Mouse (Mus musculus) midbrain, embryonic 10.5 days (tissue): ENCODE measurements at regions not wholly inside any gene's neighbourhood (a gene's known extent, or its start where the extent isn't known, plus 50 kb on each side); places are given as distances from the start of the nearest gene placed in this dataset.

Source experiments
- DNase-seq: peaks from one replicate; pipeline ENCODE4 v3.0.0-alpha.2; 2017; ENCODE audit warnings: low spot score
- H3K27ac ChIP-seq: fragments of 300-500 bp; sonication (generic); replicated peaks from 2 replicates; pipeline ENCODE4 v1.5.1; 2016; ENCODE audit warnings: mild to moderate bottlenecking
- H3K27me3 ChIP-seq: fragments of 300-500 bp; sonication (generic); 2 replicates; pipeline ENCODE4 v1.6.1; 2016; ENCODE audit warnings: low read depth, mild to moderate bottlenecking; ENCODE audit not compliant: poor library complexity, severe bottlenecking
- H3K36me3 ChIP-seq: fragments of 300-500 bp; sonication (generic); 2 replicates; pipeline ENCODE4 v1.6.1; 2016; ENCODE audit warnings: mild to moderate bottlenecking, moderate library complexity
- H3K4me1 ChIP-seq: fragments of 300-500 bp; sonication (generic); 2 replicates; pipeline ENCODE4 v1.6.1; 2016
- H3K4me3 ChIP-seq: fragments of 300-500 bp; sonication (generic); 2 replicates; pipeline ENCODE4 v1.5.1; 2016; ENCODE audit warnings: mild to moderate bottlenecking, moderate library complexity
- H3K9me3 ChIP-seq: fragments of 300-500 bp; sonication (generic); replicated peaks from 2 replicates; pipeline ENCODE4 v1.6.1; 2016; ENCODE audit warnings: mild to moderate bottlenecking
- WGBS: fragments of 180-500 bp; shearing (Covaris S2); methylation state at CpG from one replicate; pipeline ENCODE4 v1.1.7; 2016; 5-methylcytosine and 5-hydroxymethylcytosine counted together

DNA sequence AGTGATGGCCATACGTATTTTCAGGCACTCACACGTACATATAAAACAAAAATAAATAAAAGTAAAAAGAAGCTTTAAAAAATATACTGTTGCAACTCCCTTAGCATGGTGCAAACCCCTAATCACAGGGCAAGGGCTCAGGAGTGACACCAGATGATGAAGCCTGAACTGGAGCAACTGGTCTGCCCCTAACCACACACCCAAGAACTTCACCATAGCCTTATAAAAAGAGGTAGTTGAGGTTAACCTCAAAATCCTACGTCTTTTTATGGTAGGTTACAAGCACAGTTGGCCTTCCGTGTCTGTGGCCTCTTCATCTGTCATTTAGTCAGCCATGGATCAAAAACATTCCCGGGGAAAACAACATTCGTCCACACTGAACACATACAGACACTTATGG lies 96.0 kb downstream of the Mtx3 start:
- Histone ChIP-seq H3K27me3 (no peaks in the 10 kb centered on the region), H3K27ac (no peak overlapping the region), H3K4me3 (no peak overlapping the region), H3K36me3 (no peaks in the 10 kb centered on the region), H3K9me3 (no peaks in the 10 kb centered on the region), H3K4me1 (no peaks in the 10 kb centered on the region)
- no peak for DNase-seq
- 90% methylated on average over 6 of the region's 6 CpGs for WGBS

DNA sequence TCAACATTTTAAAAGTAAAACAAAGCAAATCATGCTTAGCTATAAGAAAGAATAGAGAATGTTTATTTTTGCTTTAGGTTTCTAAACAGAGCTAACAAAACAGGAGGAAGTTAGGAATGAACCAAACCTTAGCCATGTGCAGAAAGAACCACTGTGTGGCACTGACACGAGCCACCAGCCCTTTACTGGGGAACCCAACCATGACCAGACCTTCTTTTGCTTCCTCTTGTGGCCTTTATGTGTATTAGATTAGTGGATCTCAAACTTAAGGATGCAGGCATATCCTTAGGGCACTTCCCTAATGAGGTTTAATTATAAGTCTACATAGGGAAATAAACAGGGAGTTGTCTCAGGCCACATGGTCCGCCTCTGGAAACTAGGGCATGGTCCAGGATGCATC lies 104.0 kb downstream of the Mtx3 start:
- Histone ChIP-seq H3K4me3 (no peak overlapping the region), H3K27ac (no peak overlapping the region), H3K36me3 (no peaks in the 10 kb centered on the region), H3K9me3 (no peaks in the 10 kb centered on the region), H3K27me3 (no peaks in the 10 kb centered on the region), H3K4me1 (no peaks in the 10 kb centered on the region)
- no peak for DNase-seq
- 67% methylated on average over 2 of the region's 2 CpGs for WGBS

DNA sequence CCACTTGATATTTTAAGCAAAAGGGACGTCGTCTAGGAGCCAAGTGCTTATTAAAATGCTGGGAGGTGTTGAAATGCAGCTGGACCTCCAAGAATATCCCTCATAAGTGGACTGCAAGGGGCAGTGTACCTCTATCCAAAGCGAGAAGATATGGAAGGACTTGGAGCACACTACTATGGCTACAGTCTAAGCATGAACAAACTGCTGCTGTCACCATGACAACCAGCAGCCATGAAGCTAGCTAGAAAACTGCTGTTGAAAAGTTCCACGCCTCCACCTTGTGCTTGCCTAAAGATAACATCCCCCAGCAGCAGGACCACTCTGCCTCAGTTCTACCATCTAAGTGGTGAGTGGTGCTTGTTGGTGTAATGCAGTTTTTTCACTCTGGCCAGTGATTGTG lies 115.5 kb downstream of the Mtx3 start:
- no peak for DNase-seq
- H3K36me3 ChIP-seq, result no peaks in the 10 kb centered on the region
- WGBS, result 69% methylated on average over 4 of the region's 4 CpGs
- H3K4me1 ChIP-seq, result peaks cover 4% of the 10 kb centered on the region; the same call in 1 of the 2 replicates
- no peak overlapping the region for H3K27ac ChIP-seq
- H3K27me3 ChIP-seq, result no peaks in the 10 kb centered on the region
- no peaks in the 10 kb centered on the region for H3K9me3 ChIP-seq
- H3K4me3 ChIP-seq, result no peak overlapping the region

DNA sequence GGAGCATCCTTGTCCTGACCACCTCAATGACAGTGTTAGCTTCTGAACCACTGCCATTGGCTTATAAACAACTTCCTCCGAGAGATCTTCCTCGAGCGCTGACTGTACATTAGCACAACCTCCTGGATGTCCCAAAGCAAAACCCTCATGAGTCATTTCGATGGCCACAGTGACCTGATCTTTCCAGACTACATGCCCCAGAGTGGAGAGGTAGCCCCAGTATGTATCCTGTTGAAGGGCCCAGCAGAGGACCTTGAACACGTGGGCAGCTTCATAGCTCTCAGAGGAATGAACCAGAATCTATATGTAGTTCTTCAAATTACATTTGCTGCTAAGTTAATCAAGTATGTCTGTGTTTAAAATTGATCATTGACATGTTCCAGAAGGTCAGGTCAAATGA lies 118.1 kb downstream of the Mtx3 start:
- no peaks in the 10 kb centered on the region for H3K36me3 ChIP-seq
- peaks cover 4% of the 10 kb centered on the region; the same call in 1 of the 2 replicates for H3K4me1 ChIP-seq
- no peak overlapping the region for H3K27ac ChIP-seq
- WGBS, result 95% methylated on average over 5 of the region's 5 CpGs
- DNase-seq, result no peak
- no peak overlapping the region for H3K4me3 ChIP-seq
- H3K27me3 ChIP-seq, result no peaks in the 10 kb centered on the region
- H3K9me3 ChIP-seq, result no peaks in the 10 kb centered on the region

DNA sequence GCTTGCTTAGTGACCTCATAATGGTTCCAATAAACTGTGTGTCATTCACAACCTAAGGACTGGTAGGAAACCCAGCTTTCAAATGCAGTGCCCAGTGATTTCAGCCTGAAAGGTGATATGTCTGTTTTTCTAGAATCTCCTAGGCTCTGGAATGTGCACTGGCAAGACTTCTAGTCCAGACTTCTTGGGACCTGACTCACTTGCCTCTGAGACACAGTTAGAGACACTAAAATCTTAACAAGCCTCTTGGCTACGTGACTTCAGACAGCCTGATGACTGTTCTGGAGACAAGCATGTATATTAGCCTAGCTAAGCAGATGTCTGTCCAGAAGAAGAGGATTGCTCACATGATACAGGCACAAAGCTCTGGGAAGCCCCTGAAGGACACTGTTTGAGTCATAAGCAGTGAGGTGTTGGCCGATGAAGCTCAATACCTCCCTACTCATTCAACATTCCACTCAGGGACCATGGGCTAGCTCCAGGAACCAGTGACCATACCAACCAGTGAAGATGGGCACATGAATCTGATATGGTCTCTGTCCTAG lies 118.9 kb downstream of the Mtx3 start:
- Histone ChIP-seq H3K9me3 (no peaks in the 10 kb centered on the region), H3K27ac (no peak overlapping the region), H3K27me3 (no peaks in the 10 kb centered on the region), H3K4me1 (peaks cover 4% of the 10 kb centered on the region; the same call in 1 of the 2 replicates), H3K4me3 (no peak overlapping the region), H3K36me3 (no peaks in the 10 kb centered on the region)
- DNase-seq, result no peak
- 91% methylated on average over 2 of the region's 2 CpGs for WGBS

DNA sequence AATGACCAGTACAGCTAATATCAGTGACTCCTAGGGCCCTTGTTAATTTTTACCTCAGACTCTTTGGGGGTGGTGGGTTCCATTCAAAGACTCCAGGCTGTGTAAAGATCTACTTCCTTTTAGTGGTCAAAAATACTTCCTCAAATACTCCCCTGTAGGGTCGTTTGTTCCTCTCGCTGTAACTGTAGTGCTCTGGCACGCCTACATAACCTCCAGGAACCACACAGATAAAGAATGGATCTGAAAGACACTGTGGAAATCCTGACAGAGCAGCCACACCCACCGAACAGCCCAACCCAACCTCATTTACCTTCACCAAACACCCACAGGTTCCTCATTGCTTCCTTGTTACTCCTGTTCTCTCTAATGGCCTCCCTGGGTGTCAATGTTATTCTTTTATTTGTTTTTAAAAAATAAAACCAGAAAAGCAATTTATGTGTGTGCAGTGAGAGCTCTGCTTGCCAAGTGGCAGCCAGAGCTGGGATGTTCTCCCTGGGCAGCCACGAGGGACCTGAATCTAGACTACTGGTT lies 119.7 kb downstream of the Mtx3 start:
- Histone ChIP-seq H3K4me1 (peaks cover 4% of the 10 kb centered on the region; the same call in 1 of the 2 replicates), H3K36me3 (no peaks in the 10 kb centered on the region), H3K27ac (no peak overlapping the region), H3K9me3 (no peaks in the 10 kb centered on the region), H3K4me3 (no peak overlapping the region), H3K27me3 (no peaks in the 10 kb centered on the region)
- WGBS, result 87% methylated on average over 5 of the region's 5 CpGs
- no peak for DNase-seq

DNA sequence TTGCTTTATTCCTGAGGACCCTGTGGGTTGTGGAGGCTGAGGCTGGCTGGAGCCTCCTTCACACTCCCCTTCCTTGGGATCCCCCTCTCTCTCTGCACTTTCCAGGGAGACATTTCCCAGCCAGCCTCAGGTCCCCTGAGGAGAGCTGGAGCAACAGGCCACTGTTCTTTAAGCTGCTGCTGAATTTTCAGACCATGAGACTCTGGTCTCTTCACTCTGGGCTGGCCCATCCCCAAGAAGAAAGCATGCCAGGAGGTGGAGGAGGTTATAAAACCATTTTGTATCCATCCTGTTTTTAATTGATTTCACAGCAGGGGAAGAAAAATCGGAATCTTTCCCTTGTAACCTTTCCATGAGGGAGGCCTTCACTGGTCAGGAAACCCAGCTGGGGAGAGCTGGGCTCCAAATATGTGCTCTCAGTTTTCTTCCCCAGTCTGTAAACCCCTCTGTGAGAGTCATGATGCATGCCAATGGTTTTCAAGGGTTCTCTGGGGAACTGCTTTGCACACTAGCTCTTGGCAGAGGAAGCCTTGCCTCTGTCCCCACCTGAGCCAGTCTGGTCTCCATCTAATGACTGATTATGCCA lies 122.6 kb downstream of the Mtx3 start:
- H3K4me3 ChIP-seq, result no peak overlapping the region
- no peaks in the 10 kb centered on the region for H3K9me3 ChIP-seq
- WGBS, result 57% methylated on average over 1 of the region's 1 CpGs
- H3K36me3 ChIP-seq, result no peaks in the 10 kb centered on the region
- no peak overlapping the region for H3K27ac ChIP-seq
- no peaks in the 10 kb centered on the region for H3K27me3 ChIP-seq
- no peak for DNase-seq
- H3K4me1 ChIP-seq, result no peaks in the 10 kb centered on the region

DNA sequence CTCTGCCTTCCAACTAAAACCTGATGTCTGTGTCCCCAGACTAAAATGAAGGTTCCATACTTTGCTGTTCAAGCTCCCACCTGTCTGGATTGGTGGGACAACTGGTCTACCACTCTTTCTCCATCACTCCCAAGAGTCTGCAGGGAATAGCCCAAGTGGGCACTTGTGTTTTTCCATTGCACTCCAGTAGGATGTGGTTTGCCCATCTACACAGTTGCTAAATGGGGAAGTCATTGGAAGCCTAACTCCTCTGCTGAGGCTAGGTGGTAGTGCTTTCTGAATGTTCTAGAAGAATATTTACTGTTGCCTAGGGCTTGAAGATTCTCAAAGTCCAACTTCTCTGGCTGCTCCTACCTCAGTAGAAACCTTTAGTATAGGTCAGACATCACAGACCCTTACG lies 125.0 kb downstream of the Mtx3 start:
- Histone ChIP-seq H3K27me3 (no peaks in the 10 kb centered on the region), H3K9me3 (no peaks in the 10 kb centered on the region), H3K4me1 (no peaks in the 10 kb centered on the region), H3K36me3 (no peaks in the 10 kb centered on the region), H3K4me3 (no peak overlapping the region), H3K27ac (no peak overlapping the region)
- WGBS, result 97% methylated on average over 1 of the region's 1 CpGs
- no peak for DNase-seq

DNA sequence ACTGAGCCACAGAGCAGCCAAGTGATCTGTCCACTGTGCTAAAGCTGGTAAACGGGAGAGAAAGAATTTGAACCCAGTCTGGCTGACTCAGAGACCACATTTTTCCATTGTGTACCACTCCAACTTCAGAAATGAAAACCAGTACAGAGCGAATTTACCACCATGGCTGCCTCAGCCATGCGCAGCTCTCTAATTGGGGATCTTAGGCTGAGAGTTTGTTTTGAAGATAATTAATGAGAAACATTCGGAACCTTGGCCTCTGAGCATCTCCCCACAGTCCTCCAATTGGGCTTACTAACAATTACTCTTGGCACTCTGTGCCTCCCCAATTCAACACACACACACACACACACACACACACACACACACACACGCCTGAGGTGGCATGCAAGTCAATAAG lies 128.3 kb downstream of the Mtx3 start:
- H3K27me3 ChIP-seq, result no peaks in the 10 kb centered on the region
- H3K4me1 ChIP-seq, result no peaks in the 10 kb centered on the region
- no peak overlapping the region for H3K4me3 ChIP-seq
- 88% methylated on average over 5 of the region's 5 CpGs for WGBS
- H3K27ac ChIP-seq, result no peak overlapping the region
- H3K9me3 ChIP-seq, result no peaks in the 10 kb centered on the region
- no peak for DNase-seq
- no peaks in the 10 kb centered on the region for H3K36me3 ChIP-seq

DNA sequence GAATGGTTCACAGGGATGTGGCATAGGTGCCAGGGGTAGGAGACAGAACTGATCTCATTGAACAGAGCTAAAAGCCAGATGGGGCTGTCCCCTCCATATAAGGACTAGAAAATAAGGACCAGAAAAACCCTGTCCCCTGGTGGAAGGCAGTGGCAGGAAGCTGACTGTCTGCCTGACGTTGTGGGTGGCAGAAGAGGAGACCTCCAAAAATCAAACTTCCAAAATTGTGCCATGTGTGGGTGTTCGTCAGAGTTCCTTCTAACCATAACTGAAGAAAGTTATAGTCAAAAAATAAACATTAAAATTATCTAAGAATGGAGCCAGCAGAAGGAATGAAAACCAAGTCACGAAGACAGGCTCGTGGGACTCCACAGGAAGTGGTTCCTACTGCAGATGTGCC lies 129.2 kb downstream of the Mtx3 start:
- WGBS, result 83% methylated on average over 4 of the region's 4 CpGs
- no peak for DNase-seq
- Histone ChIP-seq H3K4me1 (no peaks in the 10 kb centered on the region), H3K4me3 (no peak overlapping the region), H3K27me3 (no peaks in the 10 kb centered on the region), H3K36me3 (no peaks in the 10 kb centered on the region), H3K9me3 (no peaks in the 10 kb centered on the region), H3K27ac (no peak overlapping the region)

DNA sequence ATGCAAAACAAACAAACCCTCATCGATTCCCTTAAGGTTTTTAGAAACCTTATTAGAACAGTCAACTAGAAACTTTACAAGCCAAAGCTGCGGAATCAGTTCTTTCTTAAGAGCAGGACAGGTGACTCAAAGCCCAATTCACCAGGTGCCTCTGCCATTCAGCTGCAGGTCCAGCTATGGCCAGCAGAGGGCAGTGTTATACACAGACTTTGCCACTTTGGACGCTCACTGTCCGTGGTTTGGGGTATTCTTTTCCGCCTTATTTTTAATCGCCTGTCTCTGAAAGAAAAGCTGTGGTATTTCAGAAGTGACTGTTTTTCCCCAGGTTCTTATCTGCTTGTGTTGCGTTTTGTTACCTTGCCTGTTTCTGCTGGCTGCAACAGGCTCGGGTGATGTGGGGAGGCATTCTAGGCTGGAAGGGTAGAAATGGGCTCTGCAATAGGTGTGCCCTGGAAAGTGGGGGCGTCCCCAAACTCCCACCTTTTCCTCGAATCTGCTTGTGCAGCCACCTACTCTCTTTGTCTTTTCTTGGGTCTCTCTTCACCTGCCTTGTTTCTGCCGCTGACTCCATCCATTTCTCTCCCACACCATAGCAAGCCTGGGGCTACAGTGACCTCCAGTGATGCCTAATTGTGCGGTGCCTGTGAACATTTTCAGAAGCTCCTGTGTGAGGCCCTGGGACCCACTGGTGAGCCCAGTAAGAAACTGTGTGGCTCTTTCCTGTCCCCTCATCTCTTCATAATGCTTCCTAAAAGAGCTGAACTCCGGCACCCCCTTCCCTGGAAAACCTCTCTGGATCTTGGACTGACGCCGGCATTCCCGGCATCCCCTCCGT lies 142.4 kb downstream of the Mtx3 start:
- peak; percentile 72 for DNase-seq
- peak overlapping the region; percentile 40 for H3K4me3 ChIP-seq
- H3K27ac ChIP-seq, result no peak overlapping the region
- peaks cover 3% of the 10 kb centered on the region; the same call in 1 of the 2 replicates for H3K4me1 ChIP-seq
- H3K27me3 ChIP-seq, result peaks cover 11% of the 10 kb centered on the region; the same call in 1 of the 2 replicates
- no peaks in the 10 kb centered on the region for H3K36me3 ChIP-seq
- no peaks in the 10 kb centered on the region; the same call in 1 of the 2 replicates for H3K9me3 ChIP-seq
- WGBS, result 53% methylated on average over 17 of the region's 17 CpGs

DNA sequence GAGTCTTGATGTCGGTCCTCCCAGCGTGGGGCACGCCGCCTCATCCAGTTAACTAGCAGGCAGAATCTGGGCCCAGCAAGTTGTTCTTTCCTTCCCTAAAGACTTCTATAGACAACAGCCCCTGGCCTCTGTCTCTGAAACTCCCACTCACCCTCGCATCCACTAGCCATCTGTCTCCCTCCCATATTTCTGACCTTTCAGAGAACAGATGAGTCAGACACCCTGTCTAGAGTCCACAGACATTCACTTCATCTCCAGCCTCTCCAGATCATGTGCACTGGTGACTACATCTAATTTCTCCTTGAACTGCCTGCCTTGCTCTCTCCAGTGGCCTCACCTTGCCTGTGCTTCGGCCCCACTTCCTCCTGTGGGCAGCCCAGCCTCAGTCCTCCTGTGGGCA lies 143.1 kb downstream of the Mtx3 start:
- no peak overlapping the region for H3K4me3 ChIP-seq
- no peak for DNase-seq
- H3K27ac ChIP-seq, result no peak overlapping the region
- WGBS, result 88% methylated on average over 6 of the region's 6 CpGs
- H3K36me3 ChIP-seq, result no peaks in the 10 kb centered on the region
- H3K4me1 ChIP-seq, result peaks cover 3% of the 10 kb centered on the region; the same call in 1 of the 2 replicates
- H3K9me3 ChIP-seq, result no peaks in the 10 kb centered on the region; the same call in 1 of the 2 replicates
- H3K27me3 ChIP-seq, result peaks cover 11% of the 10 kb centered on the region; the same call in 1 of the 2 replicates

DNA sequence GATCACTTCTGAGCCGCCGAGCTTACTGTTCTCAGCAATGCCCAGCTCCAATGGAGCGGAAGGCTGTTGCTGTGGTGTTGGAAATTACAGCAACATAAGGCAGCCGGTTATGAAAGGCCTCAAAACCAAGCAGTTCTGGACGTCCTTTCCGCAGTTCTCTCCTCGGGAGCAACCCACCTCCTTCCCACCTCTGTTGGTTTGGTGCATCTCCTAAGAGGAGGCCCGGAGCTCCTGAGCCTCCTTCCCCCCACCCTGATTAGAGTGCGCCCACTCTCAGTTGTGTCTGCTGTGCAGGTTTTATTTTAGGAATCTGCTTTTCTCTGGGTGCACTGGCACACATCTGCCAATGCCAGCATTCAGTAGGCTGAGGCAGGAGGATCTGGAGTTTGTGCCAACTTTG lies 144.0 kb downstream of the Mtx3 start:
- 63% methylated on average over 9 of the region's 9 CpGs for WGBS
- no peak for DNase-seq

More for the DNA sequence above, 144.0 kb downstream of the Mtx3 start:
- Histone ChIP-seq H3K36me3 (no peaks in the 10 kb centered on the region), H3K9me3 (no peaks in the 10 kb centered on the region), H3K4me3 (no peak overlapping the region), H3K4me1 (peaks cover 3% of the 10 kb centered on the region; the same call in 1 of the 2 replicates), H3K27me3 (peaks cover 11% of the 10 kb centered on the region; the same call in 1 of the 2 replicates), H3K27ac (no peak overlapping the region)
